Mouse (Mus musculus) 416B (cell line): ENCODE data around the gene Pnmal2.

Experiments
- DNase-seq: peaks from one replicate; pipeline ENCODE4 v3.0.0; 2011; ENCODE audit warnings: low read depth

Pnmal2 gene

GRCm38 (mm10) chr7:16944061-16944807 lies at the start of gene Pnmal2:
Gene Pnmal2 (plus strand): TSS chr7:16944682.
- DNase-seq, result no peak

- peak; percentile 74 for DNase-seq
These were observed 49.5 kb upstream of the Pnmal2 start for GRCm38 (mm10) chr7:16895000-16895399.

- no peak for DNase-seq
These were observed 49.0 kb upstream of the Pnmal2 start for GRCm38 (mm10) chr7:16895511-16895910.

- no peak for DNase-seq
These were observed 44.0 kb upstream of the Pnmal2 start for GRCm38 (mm10) chr7:16900526-16900925.

- DNase-seq, result peak; percentile 72
These were observed 41.0 kb upstream of the Pnmal2 start for GRCm38 (mm10) chr7:16903439-16903955.

- peak; percentile 75 for DNase-seq
These were observed 40.3 kb upstream of the Pnmal2 start for GRCm38 (mm10) chr7:16904120-16904675.

- DNase-seq, result no peak
These were observed 38.9 kb upstream of the Pnmal2 start for GRCm38 (mm10) chr7:16905491-16906021.

GRCm38 (mm10) chr7:16906281-16906680 lies 38.2 kb upstream of the Pnmal2 start, which contains the start of gene Ptgir:
Gene Ptgir (plus strand): TSS chr7:16906490.
- DNase-seq, result peak; percentile 56

GRCm38 (mm10) chr7:16906889-16907559 lies 37.5 kb upstream of the Pnmal2 start:
- DNase-seq, result no peak

- peak; percentile 73 for DNase-seq
These were observed 36.6 kb upstream of the Pnmal2 start for GRCm38 (mm10) chr7:16907842-16908241.

- DNase-seq, result peak; percentile 56
These were observed 36.1 kb upstream of the Pnmal2 start for GRCm38 (mm10) chr7:16908367-16908766.

GRCm38 (mm10) chr7:16908859-16909258 lies 35.6 kb upstream of the Pnmal2 start:
- no peak for DNase-seq

- DNase-seq, result peak; percentile 69
These were observed 34.6 kb upstream of the Pnmal2 start for GRCm38 (mm10) chr7:16909909-16910308.

GRCm38 (mm10) chr7:16911904-16912303 lies 32.6 kb upstream of the Pnmal2 start:
- DNase-seq, result peak; percentile 56

- peak; percentile 66 for DNase-seq
These were observed 32.1 kb upstream of the Pnmal2 start for GRCm38 (mm10) chr7:16912360-16912759.

GRCm38 (mm10) chr7:16913806-16914452 lies 30.6 kb upstream of the Pnmal2 start:
- peak; percentile 78 for DNase-seq

GRCm38 (mm10) chr7:16914453-16915343 lies 29.8 kb upstream of the Pnmal2 start:
- DNase-seq, result no peak

- no peak for DNase-seq
These were observed 28.8 kb upstream of the Pnmal2 start for GRCm38 (mm10) chr7:16915461-16916340.

- DNase-seq, result no peak
These were observed 27.9 kb upstream of the Pnmal2 start for GRCm38 (mm10) chr7:16916342-16917265.
